ENCODE assay signal across 8 mouse cellular contexts in the genomic region with DNA sequence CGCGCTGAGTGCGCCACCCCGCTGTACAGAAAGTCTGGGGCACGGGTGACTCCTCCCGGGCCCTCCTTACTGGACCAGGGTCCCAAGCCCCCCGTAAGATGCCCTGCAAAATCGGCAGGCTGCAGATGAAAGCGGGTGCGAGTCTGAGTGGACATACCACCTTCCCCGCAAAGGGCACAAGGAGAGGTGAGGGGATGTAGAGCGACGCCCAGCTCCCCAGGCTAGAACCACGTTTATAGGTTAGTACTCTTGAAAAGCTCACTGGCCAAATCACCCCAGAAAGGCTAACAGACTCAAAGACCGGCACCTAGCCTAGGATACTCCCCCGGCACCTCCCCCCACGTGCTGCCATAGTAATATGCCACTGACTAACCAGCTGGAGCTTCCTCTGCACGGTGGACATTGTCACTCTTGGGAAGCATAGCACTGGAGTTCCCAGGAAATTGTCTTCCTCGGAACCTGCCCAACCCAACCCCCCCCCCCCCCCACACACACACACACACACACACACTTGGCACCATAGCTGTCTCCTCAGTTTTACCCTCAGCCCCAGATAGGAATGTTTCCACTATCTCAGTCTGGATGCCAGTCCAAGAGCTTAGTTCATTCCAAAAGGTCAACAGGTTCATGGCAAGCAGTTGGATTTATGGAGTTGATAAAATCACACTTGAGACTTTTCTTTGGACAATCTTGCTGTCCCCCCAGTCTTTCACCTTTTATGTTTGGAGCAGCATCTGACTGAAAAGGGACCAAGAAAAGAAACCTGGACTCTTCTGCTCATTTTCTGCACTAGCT. TPM values are rescaled to one million over a fixed set of nuclear protein-coding genes. Genes with fewer than 3 reads are reported as not detected.
DNase-seq lines count a peak whose midpoint lies in the region; ATAC-seq lines count a peak whose summit lies in the region.

No protein-coding gene starts in this region.

- H3K4me1 ChIP-seq in heart, embryonic 14.5 days (ENCODE audit: control insufficient read depth in 2 of 2, insufficient read depth in 2 of 2, low read length in 2 of 2): peaks cover 7% of the 10 kb centered on the region in 2 experiments; a peak in 3 of 4 replicates
- H3K4me1 ChIP-seq in hindbrain, embryonic 13.5 days (replicated peaks): peaks cover 19% of the 10 kb centered on the region
- H3K4me1 ChIP-seq in midbrain, embryonic 11.5 days (ENCODE audit: control insufficient read depth, insufficient read depth, low read length): peaks cover 8% of the 10 kb centered on the region; the same call in 1 of the 2 replicates

- peak overlapping the region; percentile 83 for H3K4me2 ChIP-seq in heart, embryonic 14.5 days (ENCODE audit: low read length)
- H3K4me2 ChIP-seq in hindbrain, embryonic 13.5 days: peak overlapping the region; percentile 70
- peak overlapping the region; percentile 72 for H3K4me2 ChIP-seq in midbrain, embryonic 11.5 days

- no peak for ATAC-seq in heart, embryonic 14.5 days (ENCODE audit: insufficient number of reproducible peaks, insufficient read depth, low FRiP score, low read depth)
- ATAC-seq in common myeloid progenitor, adult 5-6 weeks (replicated peaks; ENCODE audit: low read depth, poor library complexity, severe bottlenecking): peak; percentile 6; the same call in 1 of the 2 replicates
- peak; percentile 55 for ATAC-seq in hindbrain, embryonic 13.5 days (ENCODE audit: low FRiP score)
- ATAC-seq in midbrain, embryonic 11.5 days (ENCODE audit: low FRiP score): peak; percentile 57

- WGBS in heart, embryonic 14.5 days: 5% methylated on average over 19 of the region's 19 CpGs
- 5% methylated on average over 19 of the region's 19 CpGs for WGBS in hindbrain, embryonic 13.5 days
- WGBS in midbrain, embryonic 11.5 days: 7% methylated on average over 19 of the region's 19 CpGs

- H3K9me3 ChIP-seq in heart, embryonic 14.5 days (ENCODE audit: control insufficient read depth, low read length): no peaks in the 10 kb centered on the region
- H3K9me3 ChIP-seq in hindbrain, embryonic 13.5 days: no peaks in the 10 kb centered on the region
- no peaks in the 10 kb centered on the region for H3K9me3 ChIP-seq in midbrain, embryonic 11.5 days (ENCODE audit: control insufficient read depth, low read length)

- peak overlapping the region; percentile 70 for H3K9ac ChIP-seq in heart, embryonic 14.5 days (ENCODE audit: low read length)
- H3K9ac ChIP-seq in hindbrain, embryonic 13.5 days: peak overlapping the region; percentile 70
- H3K9ac ChIP-seq in midbrain, embryonic 11.5 days (ENCODE audit: low read length): peak overlapping the region; percentile 63

- peak overlapping the region; percentile 46 to 54 for H3K4me3 ChIP-seq in heart, embryonic 14.5 days (ENCODE audit: control insufficient read depth in 1 of 2, insufficient read depth in 1 of 2, low read depth in 1 of 2, low read length in 2 of 2)
- H3K4me3 ChIP-seq in hindbrain, embryonic 13.5 days: peak overlapping the region; percentile 35
- peak overlapping the region; percentile 28 for H3K4me3 ChIP-seq in midbrain, embryonic 11.5 days (ENCODE audit: low read depth, low read length)

- DNase-seq in heart, postnatal 4 days: no peak
- peak; percentile 96 for DNase-seq in midbrain, embryonic 11.5 days (ENCODE audit: low spot score, missing footprints)
- no peak for DNase-seq in yolk sac, embryonic 10.5 days (ENCODE audit: low spot score)
- DNase-seq in right cerebral cortex, postnatal 10 days (ENCODE audit: low spot score in 2 of 2): no peak
- DNase-seq in spleen, postnatal 36 days (ENCODE audit: low spot score in 2 of 2): no peak

- H3K27ac ChIP-seq in heart, embryonic 14.5 days (replicated peaks in 1 of 2; ENCODE audit: control insufficient read depth in 1 of 2, insufficient read depth in 1 of 2, low read depth in 2 of 2, low read length in 2 of 2): no peak overlapping the region
- H3K27ac ChIP-seq in hindbrain, embryonic 13.5 days: no peak overlapping the region
- H3K27ac ChIP-seq in midbrain, embryonic 11.5 days (ENCODE audit: low read depth, low read length): no peak overlapping the region

- 0 out of 2 replicates have a peak, but pooled peaks cover 3% of the 10 kb centered on the region for H3K27me3 ChIP-seq in heart, embryonic 14.5 days (ENCODE audit: control insufficient read depth, insufficient read depth, low read length)
- H3K27me3 ChIP-seq in hindbrain, embryonic 13.5 days: peaks cover 11% of the 10 kb centered on the region
- H3K27me3 ChIP-seq in midbrain, embryonic 11.5 days (ENCODE audit: control insufficient read depth, insufficient read depth, low read length): peaks cover 17% of the 10 kb centered on the region; the same call in 1 of the 2 replicates

- H3K36me3 ChIP-seq in heart, embryonic 14.5 days (ENCODE audit: control insufficient read depth, insufficient read depth, low read length): no peaks in the 10 kb centered on the region
- no peaks in the 10 kb centered on the region for H3K36me3 ChIP-seq in hindbrain, embryonic 13.5 days
- H3K36me3 ChIP-seq in midbrain, embryonic 11.5 days (ENCODE audit: control insufficient read depth, insufficient read depth, low read length): no peaks in the 10 kb centered on the region

RNA-seq across cellular contexts. Expression of a gene that starts 26.2 kb away (rescaled TPM):
- 50.9 and 54.3 TPM in 2 replicates for polyA plus RNA-seq in heart, embryonic 14.5 days (2014; fragmentation: Nextera tagmentation; extraction: Ambion mirVana)
- 100 to 1,000 TPM; 206 to 217 TPM for total RNA-seq in heart, postnatal 4 days (2021)
- total RNA-seq in common myeloid progenitor, adult 5-6 weeks (2017): 9.4 and 23.0 TPM in 2 replicates
- 48.1 and 53.2 TPM in 2 replicates for polyA plus RNA-seq in hindbrain, embryonic 13.5 days (2015; fragmentation: Nextera tagmentation; extraction: Ambion mirVana)
- polyA plus RNA-seq in midbrain, embryonic 11.5 days (2014; fragmentation: Nextera tagmentation; extraction: Ambion mirVana): 14.1 and 15.8 TPM in 2 replicates

RNA-seq across cellular contexts. Expression of a gene that starts 31.6 kb away (rescaled TPM):
- 0.57 and 0.59 TPM in 2 replicates for polyA plus RNA-seq in heart, embryonic 14.5 days (2014; fragmentation: Nextera tagmentation; extraction: Ambion mirVana)
- not detected for total RNA-seq in heart, postnatal 4 days (2021)
- total RNA-seq in common myeloid progenitor, adult 5-6 weeks (2017): not detected in 2 replicates
- 34.2 and 37.0 TPM in 2 replicates for polyA plus RNA-seq in hindbrain, embryonic 13.5 days (2015; fragmentation: Nextera tagmentation; extraction: Ambion mirVana)
- 6.5 and 7.7 TPM in 2 replicates for polyA plus RNA-seq in midbrain, embryonic 11.5 days (2014; fragmentation: Nextera tagmentation; extraction: Ambion mirVana)
